Mouse (Mus musculus) cerebellum, adult 2 months (tissue): ENCODE data around the gene Smim24.

ENCODE experiments used
- CTCF ChIP-seq: fragments of 200-500 bp; IDR thresholded peaks from 2 replicates; pipeline ENCODE4 v1.5.1; 2011; ENCODE audit warnings: low read depth, mild to moderate bottlenecking, control low read depth, low read length, moderate library complexity, borderline replicate concordance; ENCODE audit not compliant: insufficient read depth
- POLR2A ChIP-seq: fragments of 200-500 bp; IDR thresholded peaks from 2 replicates; pipeline ENCODE4 v1.6.1; 2011; ENCODE audit warnings: low read length, control low read depth, borderline replicate concordance; ENCODE audit not compliant: insufficient read depth

- TF ChIP-seq CTCF (no peak), POLR2A (no peak)
Observed at GRCm38 (mm10) chr10:81399798-81400308, 7.0 kb downstream of the Smim24 start.
